Mouse (Mus musculus): ENCODE measurements around the gene Lhx2. TPM values are rescaled to one million over a fixed set of nuclear protein-coding genes. Genes with fewer than 3 reads are reported as not detected.

Gene Lhx2
- polyA plus RNA-seq, 1 experiment, result 0.08 TPM

DNA sequence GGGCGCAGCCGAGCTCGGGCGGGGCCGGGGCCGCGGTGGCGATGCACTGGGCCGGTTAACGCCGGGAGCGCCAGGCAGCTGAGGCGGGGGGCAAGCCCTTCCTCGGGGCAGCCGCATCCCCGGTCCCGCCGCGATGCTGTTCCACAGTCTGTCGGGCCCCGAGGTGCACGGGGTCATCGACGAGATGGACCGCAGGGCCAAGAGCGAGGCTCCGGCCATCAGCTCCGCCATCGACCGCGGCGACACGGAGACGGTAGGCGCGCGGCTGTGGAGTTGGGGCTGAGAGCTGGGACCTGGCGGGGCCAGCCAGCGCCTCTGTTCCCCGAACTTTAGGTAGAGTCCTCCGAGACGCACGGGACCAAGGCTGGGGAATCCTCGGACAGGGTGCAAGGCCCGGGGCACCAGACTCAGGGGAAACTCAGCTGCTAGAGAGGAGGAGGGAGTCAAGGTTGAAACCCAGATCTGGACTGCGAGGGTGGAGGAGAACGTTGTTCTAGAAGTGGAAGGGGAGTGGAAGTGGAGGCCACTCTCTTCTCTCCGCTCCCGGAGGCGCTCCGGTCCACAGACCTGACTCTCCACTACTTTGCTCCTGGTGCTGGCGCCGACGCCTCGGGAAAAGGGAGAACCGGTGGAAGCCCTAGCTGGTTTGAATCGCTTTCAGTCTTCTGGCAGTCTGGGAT, 12.7 kb downstream of the Lhx2 start:
- TF ChIP-seq CTCF (IDR thresholded peaks at IDR 0.05; ENCODE audit: extremely low read depth, insufficient read length, insufficient replicate concordance, low read depth, low read length) (no peak), POLR2A (IDR thresholded peaks at IDR 0.05; ENCODE audit: low read depth, low read length) (no peak)
- Histone ChIP-seq H3K36me3 (ENCODE audit: control insufficient read depth, insufficient read depth, low read length) (no peaks in the 10 kb centered on the region), H3K4me1 (ENCODE audit: control insufficient read depth, insufficient read depth, insufficient read length, low read length) (peaks cover 15% of the 10 kb centered on the region), H3K27ac (ENCODE audit: insufficient read depth, low read depth, low read length) (no peak overlapping the region), H3K27me3 (ENCODE audit: control insufficient read depth, insufficient read depth, low read length) (peaks cover 99% of the 10 kb centered on the region), H3K4me3 (ENCODE audit: low read depth, low read length) (peak overlapping the region; percentile 53)
- WGBS, result under 1% methylated on average over 55 of the region's 57 CpGs

DNA sequence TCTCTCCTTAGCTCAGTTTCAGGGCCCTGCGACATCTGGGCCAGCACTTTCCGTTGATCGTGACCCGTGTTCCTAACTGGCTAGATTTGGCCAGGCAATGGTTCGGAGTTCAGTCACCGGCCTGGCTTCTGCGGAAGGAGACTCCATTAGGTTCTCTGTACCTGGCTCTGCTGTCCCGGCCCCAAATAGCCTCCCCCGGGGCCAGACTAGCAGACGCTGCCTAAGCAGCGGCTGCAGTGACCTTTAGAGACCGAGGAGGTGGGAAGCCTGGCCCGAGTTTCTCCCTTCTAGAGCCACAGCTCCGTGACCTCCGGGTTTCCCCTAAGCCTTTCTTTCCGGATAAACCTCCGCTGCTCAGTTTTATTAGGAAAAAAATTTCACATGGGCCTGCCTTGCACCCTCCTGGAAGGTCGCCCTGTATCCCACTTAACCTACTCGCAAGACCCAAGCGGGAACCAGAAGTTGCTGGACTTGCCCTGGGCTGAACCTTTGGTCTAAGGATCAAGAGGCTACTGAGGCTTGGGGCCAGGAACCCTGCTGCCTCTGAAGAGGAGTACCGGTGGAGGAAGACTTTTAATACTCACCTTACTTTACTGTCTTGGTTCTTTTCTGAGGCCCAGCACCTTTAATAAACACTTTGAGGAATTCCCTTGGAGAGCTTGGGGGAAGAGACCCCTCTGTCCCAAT, 13.4 kb downstream of the Lhx2 start:
- no peak overlapping the region for H3K27ac ChIP-seq (ENCODE audit: insufficient read depth, low read depth, low read length)
- 6% methylated on average over 21 of the region's 21 CpGs for WGBS
- no peaks in the 10 kb centered on the region for H3K36me3 ChIP-seq (ENCODE audit: control insufficient read depth, insufficient read depth, low read length)
- peaks cover 15% of the 10 kb centered on the region for H3K4me1 ChIP-seq (ENCODE audit: control insufficient read depth, insufficient read depth, insufficient read length, low read length)
- H3K4me3 ChIP-seq (ENCODE audit: low read depth, low read length), result 0 out of 2 replicates have a peak overlapping the region, but pooled peaks have one; percentile 53
- TF ChIP-seq CTCF (IDR thresholded peaks at IDR 0.05; ENCODE audit: extremely low read depth, insufficient read length, insufficient replicate concordance, low read depth, low read length) (no peak), POLR2A (IDR thresholded peaks at IDR 0.05; ENCODE audit: low read depth, low read length) (no peak)
- peaks cover 99% of the 10 kb centered on the region for H3K27me3 ChIP-seq (ENCODE audit: control insufficient read depth, insufficient read depth, low read length)

DNA sequence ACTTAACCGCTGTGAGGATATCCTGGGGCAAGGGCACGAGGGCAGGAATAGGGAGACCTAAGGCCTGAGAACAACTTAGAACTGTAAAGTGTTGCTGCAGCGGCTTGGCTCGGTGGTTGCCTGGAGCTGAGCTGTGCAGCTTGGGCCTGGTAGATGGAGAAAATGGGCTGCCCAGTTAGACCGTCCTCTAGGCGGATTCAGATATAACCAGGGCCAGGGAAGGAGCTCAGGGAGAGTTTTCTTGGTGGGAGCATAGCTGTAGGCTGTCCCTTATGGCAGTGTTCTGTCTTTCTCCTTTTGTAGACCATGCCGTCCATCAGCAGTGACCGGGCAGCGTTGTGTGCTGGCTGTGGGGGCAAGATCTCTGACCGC, 13.9 kb downstream of the Lhx2 start:
- H3K27me3 ChIP-seq (ENCODE audit: control insufficient read depth, insufficient read depth, low read length), result peaks cover 99% of the 10 kb centered on the region
- no peaks in the 10 kb centered on the region for H3K36me3 ChIP-seq (ENCODE audit: control insufficient read depth, insufficient read depth, low read length)
- 14% methylated on average over 10 of the region's 10 CpGs for WGBS
- peaks cover 12% of the 10 kb centered on the region for H3K4me1 ChIP-seq (ENCODE audit: control insufficient read depth, insufficient read depth, insufficient read length, low read length)
- no peak for TF ChIP-seq POLR2A (IDR thresholded peaks at IDR 0.05; ENCODE audit: low read depth, low read length)
- TF ChIP-seq CTCF (IDR thresholded peaks at IDR 0.05; ENCODE audit: extremely low read depth, insufficient read length, insufficient replicate concordance, low read depth, low read length), result no peak
- H3K27ac ChIP-seq (ENCODE audit: insufficient read depth, low read depth, low read length), result no peak overlapping the region
- no peak overlapping the region for H3K4me3 ChIP-seq (ENCODE audit: low read depth, low read length)

DNA sequence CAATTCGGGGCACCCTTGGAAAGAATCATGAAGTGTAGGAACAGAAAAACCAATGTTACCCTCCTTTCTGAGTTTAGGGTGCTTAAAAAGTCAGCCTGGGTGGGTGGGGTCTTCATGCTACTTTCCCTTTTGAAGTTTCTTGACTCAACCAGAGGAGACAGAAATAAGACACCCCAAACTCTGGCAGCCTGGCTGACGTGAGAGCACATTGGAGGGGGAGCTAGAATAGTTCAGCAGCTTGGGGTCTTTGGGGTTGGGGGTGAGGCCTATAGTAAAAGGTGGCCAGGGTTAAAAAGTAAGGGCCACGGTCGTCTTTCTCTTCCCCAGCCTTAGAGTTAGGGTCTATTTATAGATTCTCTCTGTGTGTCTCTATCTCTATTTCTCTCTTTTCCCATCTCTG, 14.6 kb downstream of the Lhx2 start:
- H3K27ac ChIP-seq (ENCODE audit: insufficient read depth, low read depth, low read length), result no peak overlapping the region
- peaks cover 98% of the 10 kb centered on the region for H3K27me3 ChIP-seq (ENCODE audit: control insufficient read depth, insufficient read depth, low read length)
- WGBS, result 30% methylated on average over 4 of the region's 4 CpGs
- H3K4me1 ChIP-seq (ENCODE audit: control insufficient read depth, insufficient read depth, insufficient read length, low read length), result peaks cover 10% of the 10 kb centered on the region
- no peak overlapping the region for H3K4me3 ChIP-seq (ENCODE audit: low read depth, low read length)
- no peak for TF ChIP-seq POLR2A (IDR thresholded peaks at IDR 0.05; ENCODE audit: low read depth, low read length)
- no peak for TF ChIP-seq CTCF (IDR thresholded peaks at IDR 0.05; ENCODE audit: extremely low read depth, insufficient read length, insufficient replicate concordance, low read depth, low read length)
- H3K36me3 ChIP-seq (ENCODE audit: control insufficient read depth, insufficient read depth, low read length), result no peaks in the 10 kb centered on the region

DNA sequence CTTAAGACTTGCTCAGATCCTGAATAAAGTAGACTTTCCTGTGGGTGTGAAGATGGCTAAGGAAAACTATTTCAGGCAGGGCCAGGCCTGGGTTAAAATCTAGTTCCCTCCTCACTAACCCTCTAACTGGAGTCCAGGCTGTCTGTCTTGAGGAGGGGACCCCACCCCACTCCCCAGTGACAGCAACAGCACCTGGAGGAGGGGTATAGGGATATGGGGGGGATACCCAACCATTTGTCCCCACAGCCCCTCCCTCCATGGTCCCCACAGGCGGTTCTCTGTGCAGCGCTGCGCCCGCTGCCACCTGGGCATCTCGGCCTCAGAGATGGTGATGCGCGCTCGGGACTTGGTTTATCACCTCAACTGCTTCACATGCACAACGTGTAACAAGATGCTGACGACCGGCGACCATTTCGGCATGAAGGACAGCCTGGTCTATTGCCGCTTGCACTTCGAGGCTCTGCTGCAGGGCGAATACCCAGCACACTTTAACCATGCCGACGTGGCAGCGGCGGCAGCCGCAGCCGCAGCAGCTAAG, 15.2 kb downstream of the Lhx2 start:
- Histone ChIP-seq H3K4me1 (ENCODE audit: control insufficient read depth, insufficient read depth, insufficient read length, low read length) (peaks cover 10% of the 10 kb centered on the region), H3K4me3 (ENCODE audit: low read depth, low read length) (no peak overlapping the region), H3K36me3 (ENCODE audit: control insufficient read depth, insufficient read depth, low read length) (no peaks in the 10 kb centered on the region), H3K27ac (ENCODE audit: insufficient read depth, low read depth, low read length) (no peak overlapping the region), H3K27me3 (ENCODE audit: control insufficient read depth, insufficient read depth, low read length) (peaks cover 97% of the 10 kb centered on the region)
- 5% methylated on average over 22 of the region's 22 CpGs for WGBS
- TF ChIP-seq CTCF (IDR thresholded peaks at IDR 0.05; ENCODE audit: extremely low read depth, insufficient read length, insufficient replicate concordance, low read depth, low read length), result no peak
- no peak for TF ChIP-seq POLR2A (IDR thresholded peaks at IDR 0.05; ENCODE audit: low read depth, low read length)

DNA sequence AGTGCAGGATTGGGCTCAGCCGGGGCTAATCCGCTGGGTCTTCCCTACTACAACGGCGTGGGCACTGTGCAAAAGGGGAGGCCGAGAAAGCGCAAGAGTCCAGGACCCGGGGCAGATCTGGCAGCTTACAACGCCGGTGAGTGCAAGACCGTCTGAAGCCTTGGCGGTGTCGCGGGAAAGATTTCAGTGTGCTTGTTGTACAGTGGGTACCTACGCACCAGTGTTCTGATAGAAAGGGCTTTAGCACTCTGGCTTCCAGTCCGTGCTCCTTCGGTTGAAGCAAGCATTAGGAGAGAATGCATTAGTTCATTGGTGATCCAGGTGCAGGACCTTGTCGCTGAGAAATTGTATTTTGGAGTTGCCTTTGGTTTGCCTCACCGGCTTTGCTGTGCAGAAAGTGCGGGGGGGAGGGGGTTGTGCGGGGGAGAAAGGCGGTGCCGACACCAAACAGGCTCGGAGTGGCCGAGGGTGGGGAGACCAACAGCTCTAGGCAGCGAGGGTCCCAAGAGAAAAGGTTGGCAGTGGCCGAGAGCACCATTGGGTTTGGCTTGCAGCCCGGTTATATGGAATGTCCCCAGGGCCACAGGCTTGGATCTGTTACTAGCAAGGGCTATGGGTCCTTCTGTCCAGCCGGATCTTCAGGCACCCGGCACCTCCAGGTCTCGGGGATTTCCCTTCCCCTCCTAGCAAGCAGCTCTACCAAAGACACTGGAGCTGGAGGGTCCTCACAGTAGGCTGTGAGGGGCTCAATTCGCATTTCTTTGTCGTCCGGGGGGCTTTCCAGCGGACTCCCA, 15.8 kb downstream of the Lhx2 start:
- 3% methylated on average over 34 of the region's 34 CpGs for WGBS
- Histone ChIP-seq H3K27ac (ENCODE audit: insufficient read depth, low read depth, low read length) (no peak overlapping the region), H3K27me3 (ENCODE audit: control insufficient read depth, insufficient read depth, low read length) (peaks cover 98% of the 10 kb centered on the region)

More for the DNA sequence above, 15.8 kb downstream of the Lhx2 start:
- Histone ChIP-seq H3K4me1 (ENCODE audit: control insufficient read depth, insufficient read depth, insufficient read length, low read length) (peaks cover 10% of the 10 kb centered on the region), H3K4me3 (ENCODE audit: low read depth, low read length) (no peak overlapping the region), H3K36me3 (ENCODE audit: control insufficient read depth, insufficient read depth, low read length) (no peaks in the 10 kb centered on the region)
- TF ChIP-seq POLR2A (IDR thresholded peaks at IDR 0.05; ENCODE audit: low read depth, low read length) (no peak), CTCF (IDR thresholded peaks at IDR 0.05; ENCODE audit: extremely low read depth, insufficient read length, insufficient replicate concordance, low read depth, low read length) (no peak)

Measured in small intestine, adult 2 months (tissue).